Mouse (Mus musculus) stomach, postnatal 0 days (tissue): ENCODE measurements around the gene Naa80. TPM values are rescaled to one million over a fixed set of nuclear protein-coding genes. Genes with fewer than 3 reads are reported as not detected.

Experiments used
- ATAC-seq: fragments of 200-750 bp; cut with Nextera tagmentation; 2 replicates; pipeline ENCODE4 v1.8.0; 2017; ENCODE audit not compliant: low FRiP score, low TSS enrichment
- DNase-seq: peaks from one replicate; pipeline ENCODE4 v3.0.0-alpha.2; 2016; ENCODE audit warnings: low spot score
- H3K27ac ChIP-seq: fragments of 300-500 bp; sonication (generic); replicated peaks from 2 replicates; pipeline ENCODE4 v1.5.1; 2014; ENCODE audit warnings: mild to moderate bottlenecking, control low read depth
- H3K27me3 ChIP-seq: fragments of 300-500 bp; sonication (generic); 2 replicates; pipeline ENCODE4 v1.6.1; 2014; ENCODE audit warnings: low read length; ENCODE audit not compliant: control insufficient read depth, insufficient read depth
- H3K36me3 ChIP-seq: fragments of 300-500 bp; sonication (generic); 2 replicates; pipeline ENCODE4 v1.6.1; 2014; ENCODE audit warnings: low read length, mixed read lengths; ENCODE audit not compliant: control insufficient read depth, insufficient read depth
- H3K4me1 ChIP-seq: fragments of 300-500 bp; sonication (generic); replicated peaks from 2 replicates; pipeline ENCODE4 v1.6.1; 2014; ENCODE audit warnings: antibody characterized with exemption; ENCODE audit not compliant: control insufficient read depth, insufficient read depth
- H3K4me2 ChIP-seq: fragments of 300-500 bp; sonication (generic); replicated peaks from 2 replicates; pipeline ENCODE4 v1.6.1; 2014; ENCODE audit warnings: low read depth, mild to moderate bottlenecking, control low read depth, moderate library complexity
- H3K4me3 ChIP-seq: fragments of 300-500 bp; sonication (generic); 2 replicates; pipeline ENCODE4 v1.5.1; 2014; ENCODE audit warnings: low read depth, low read length, control low read depth
- H3K9ac ChIP-seq: fragments of 300-500 bp; sonication (generic); 2 replicates; pipeline ENCODE4 v1.6.1; 2014; ENCODE audit warnings: mild to moderate bottlenecking, low read length, control low read depth, mixed read lengths
- H3K9me3 ChIP-seq: fragments of 300-500 bp; sonication (generic); 2 replicates; pipeline ENCODE4 v1.6.1; 2016; ENCODE audit warnings: low read length; ENCODE audit not compliant: control insufficient read depth
- CTCF ChIP-seq: IDR thresholded peaks from 2 replicates; pipeline ENCODE4 v1.5.1; 2016; ENCODE audit warnings: antibody characterized with exemption, low read depth, mild to moderate bottlenecking, moderate library complexity
- EP300 ChIP-seq: optimal IDR thresholded peaks from 2 replicates; pipeline ENCODE3; 2016; ENCODE audit warnings: antibody characterized with exemption
- WGBS: fragments of 180-500 bp; shearing (Covaris S2); extraction: QIAGEN DNeasy Blood & Tissue Kit; methylation state at CpG from one replicate; pipeline ENCODE4 v1.1.7; 2014; 5-methylcytosine and 5-hydroxymethylcytosine counted together
- polyA plus RNA-seq: library from polyadenylated mRNA; unstranded; fragments of >200 nt; fragmentation: Nextera tagmentation; extraction: Ambion mirVana; gene quantifications from 2 replicates; pipeline ENCODE4 v1.2.1, GENCODE M21; 2015

Gene Naa80
- polyA plus RNA-seq, 1 experiment from 2014 or later: 13.3 TPM

GRCm38 (mm10) chr9:107598385-107598784, 19.7 kb downstream of the Naa80 start:
- Histone ChIP-seq H3K27me3 (no peaks in the 10 kb centered on the region), H3K4me3 (no peak overlapping the region), H3K36me3 (peaks cover 5% of the 10 kb centered on the region; the same call in 1 of the 2 replicates), H3K27ac (no peak overlapping the region), H3K9me3 (no peaks in the 10 kb centered on the region), H3K4me1 (no peaks in the 10 kb centered on the region), H3K4me2 (no peak overlapping the region), H3K9ac (no peak overlapping the region; the same call in 1 of the 2 replicates)
- no peak for DNase-seq
- WGBS: 64% methylated on average over 5 of the region's 5 CpGs
- no peak for ATAC-seq
- TF ChIP-seq CTCF: no peak

GRCm38 (mm10) chr9:107599433-107599832, 20.7 kb downstream of the Naa80 start:
- ATAC-seq: no peak; the same call in 1 of the 2 replicates
- 76% methylated on average over 9 of the region's 9 CpGs for WGBS
- no peak overlapping the region for H3K9ac ChIP-seq

GRCm38 (mm10) chr9:107599842-107600241, 21.2 kb downstream of the Naa80 start:
- 78% methylated on average over 14 of the region's 14 CpGs for WGBS
- TF ChIP-seq EP300: no peak
- TF ChIP-seq CTCF: no peak
- no peaks in the 10 kb centered on the region for H3K36me3 ChIP-seq

More at GRCm38 (mm10) chr9:107599433-107599832, 20.7 kb downstream of the Naa80 start:
- no peaks in the 10 kb centered on the region for H3K9me3 ChIP-seq
- no peak for DNase-seq
- H3K27ac ChIP-seq: no peak overlapping the region
- no peak for TF ChIP-seq EP300
- TF ChIP-seq CTCF: no peak
- no peaks in the 10 kb centered on the region for H3K27me3 ChIP-seq
- H3K4me1 ChIP-seq: no peaks in the 10 kb centered on the region
- no peak overlapping the region for H3K4me3 ChIP-seq
- no peak overlapping the region for H3K4me2 ChIP-seq
- no peaks in the 10 kb centered on the region for H3K36me3 ChIP-seq

GRCm38 (mm10) chr9:107600745-107601144, 22.1 kb downstream of the Naa80 start:
- 70% methylated on average over 12 of the region's 12 CpGs for WGBS

More at GRCm38 (mm10) chr9:107599842-107600241, 21.2 kb downstream of the Naa80 start:
- no peak overlapping the region for H3K4me3 ChIP-seq
- no peaks in the 10 kb centered on the region for H3K4me1 ChIP-seq
- H3K9me3 ChIP-seq: no peaks in the 10 kb centered on the region
- H3K27me3 ChIP-seq: no peaks in the 10 kb centered on the region
- H3K9ac ChIP-seq: no peak overlapping the region
- H3K4me2 ChIP-seq: no peak overlapping the region
- DNase-seq (no peak), ATAC-seq (no peak)
- no peak overlapping the region for H3K27ac ChIP-seq

GRCm38 (mm10) chr9:107601275-107601674, 22.6 kb downstream of the Naa80 start:
- WGBS: 80% methylated on average over 11 of the region's 11 CpGs
- Histone ChIP-seq H3K36me3 (no peaks in the 10 kb centered on the region), H3K4me1 (no peaks in the 10 kb centered on the region), H3K27me3 (no peaks in the 10 kb centered on the region), H3K4me3 (no peak overlapping the region), H3K27ac (no peak overlapping the region), H3K4me2 (no peak overlapping the region), H3K9ac (no peak overlapping the region), H3K9me3 (no peaks in the 10 kb centered on the region)
- TF ChIP-seq EP300: no peak
- TF ChIP-seq CTCF: no peak
- ATAC-seq (no peak), DNase-seq (no peak)

More at GRCm38 (mm10) chr9:107600745-107601144, 22.1 kb downstream of the Naa80 start:
- DNase-seq (peak; percentile 81), ATAC-seq (0 out of 2 replicates have a peak, but pooled peaks have one; percentile 0)
- H3K9ac ChIP-seq: no peak overlapping the region
- TF ChIP-seq CTCF (peak; percentile 61), EP300 (no peak)
- no peak overlapping the region for H3K27ac ChIP-seq
- H3K36me3 ChIP-seq: no peaks in the 10 kb centered on the region
- no peaks in the 10 kb centered on the region for H3K9me3 ChIP-seq
- no peak overlapping the region for H3K4me3 ChIP-seq
- H3K27me3 ChIP-seq: no peaks in the 10 kb centered on the region
- H3K4me2 ChIP-seq: no peak overlapping the region
- H3K4me1 ChIP-seq: no peaks in the 10 kb centered on the region

- ATAC-seq: no peak; the same call in 1 of the 2 replicates
- H3K36me3 ChIP-seq: no peaks in the 10 kb centered on the region
- TF ChIP-seq EP300 (no peak), CTCF (peak; percentile 99)
- H3K9me3 ChIP-seq: no peaks in the 10 kb centered on the region
- no peak overlapping the region for H3K4me2 ChIP-seq
- H3K27me3 ChIP-seq: no peaks in the 10 kb centered on the region
- no peak overlapping the region for H3K4me3 ChIP-seq
- WGBS: 8% methylated on average over 10 of the region's 10 CpGs
- peak; percentile 93 for DNase-seq
- no peaks in the 10 kb centered on the region for H3K4me1 ChIP-seq
- H3K27ac ChIP-seq: no peak overlapping the region
- no peak overlapping the region for H3K9ac ChIP-seq
These were observed 23.5 kb downstream of the Naa80 start for GRCm38 (mm10) chr9:107602068-107602648.
